Mouse (Mus musculus): ENCODE data around the gene Psmb9. TPM values are rescaled to one million over a fixed set of nuclear protein-coding genes. Genes with fewer than 3 reads are reported as not detected.
A peak's percentile ranks its signal among the peaks of the same experiment; 100 is the strongest.

Gene Psmb9
- total RNA-seq, 2 experiments from 2014 or later: 2.1 to 3.6 TPM

DNA sequence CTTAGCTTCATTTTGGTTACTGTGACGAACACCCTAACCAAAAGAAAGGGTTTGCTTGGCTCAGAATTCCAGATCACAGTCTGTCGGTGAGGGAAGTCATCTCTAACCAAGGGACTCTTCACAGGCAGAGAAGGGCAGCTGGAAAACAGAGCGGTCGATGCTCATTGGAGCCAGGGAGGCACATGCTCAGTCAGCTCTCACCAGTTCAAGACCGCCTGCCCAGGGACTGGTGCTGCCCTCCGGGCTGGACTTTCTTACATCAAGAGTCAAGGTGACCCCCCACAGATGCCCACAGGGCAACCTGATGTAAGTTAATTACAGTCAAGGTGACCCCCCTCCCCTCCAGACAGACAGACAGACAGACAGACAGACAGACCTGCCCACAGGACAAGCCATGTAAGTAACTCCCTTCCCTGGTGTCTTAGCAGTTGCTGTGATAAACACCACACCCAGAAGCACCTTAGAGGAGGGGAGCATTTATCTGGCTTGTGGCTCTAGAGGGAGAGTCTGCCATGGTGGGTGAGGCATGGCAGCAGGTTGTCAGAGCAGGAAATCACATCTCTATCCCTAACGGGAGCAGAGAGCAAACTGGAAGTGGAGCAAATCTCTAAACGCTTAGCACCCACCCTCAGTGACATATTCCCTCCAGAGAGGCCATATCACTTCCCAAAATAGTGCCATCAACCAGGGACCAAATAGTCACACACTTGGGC is 29.8 kb upstream of the Psmb9 start:
- no peak overlapping the region for H3K27ac ChIP-seq
- DNase-seq (ENCODE audit: low spot score in 2 of 2): no peak
- TF ChIP-seq CTCF (conservative IDR thresholded peaks at IDR 0.05): no peak
- H3K4me3 ChIP-seq: no peak overlapping the region

DNA sequence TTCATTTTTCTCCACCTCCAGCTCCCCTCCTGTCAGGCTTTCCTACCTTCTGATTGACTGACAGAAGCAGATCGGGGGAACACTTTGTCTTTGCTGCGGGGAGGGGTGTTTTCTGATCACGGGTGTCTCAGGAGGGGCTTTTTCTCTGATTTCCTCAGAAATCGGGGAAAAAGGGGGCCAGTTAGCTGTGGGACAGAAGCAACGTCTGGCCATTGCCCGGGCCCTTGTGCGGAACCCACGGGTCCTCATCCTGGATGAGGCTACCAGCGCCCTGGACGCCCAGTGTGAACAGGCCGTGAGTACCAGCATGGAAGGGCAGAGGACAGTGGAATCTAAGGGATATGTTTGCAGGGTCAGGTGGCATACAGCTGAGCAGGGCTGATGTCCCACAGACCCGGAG is 27.6 kb upstream of the Psmb9 start:
- TF ChIP-seq CTCF (conservative IDR thresholded peaks at IDR 0.05): no peak
- H3K4me3 ChIP-seq: no peak overlapping the region
- no peak for DNase-seq (ENCODE audit: low spot score in 2 of 2)
- no peak overlapping the region for H3K27ac ChIP-seq

DNA sequence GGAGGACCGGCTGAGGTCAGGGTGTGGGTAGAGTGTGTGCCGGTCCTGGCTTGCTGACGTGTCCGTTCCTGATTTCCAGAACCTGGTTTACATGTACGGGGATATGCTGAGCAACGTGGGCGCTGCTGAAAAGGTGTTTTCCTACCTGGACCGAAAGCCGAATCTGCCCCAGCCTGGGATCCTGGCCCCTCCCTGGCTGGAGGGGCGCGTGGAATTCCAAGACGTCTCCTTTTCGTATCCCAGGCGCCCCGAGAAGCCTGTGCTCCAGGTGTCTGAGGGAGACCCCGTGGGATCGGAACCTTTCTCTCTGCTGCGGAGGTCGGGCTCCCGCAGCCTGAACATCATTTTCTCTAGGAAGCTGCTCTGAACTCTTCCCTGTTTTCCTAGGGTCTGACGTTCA is 26.4 kb upstream of the Psmb9 start:
- H3K4me3 ChIP-seq: no peak overlapping the region
- H3K27ac ChIP-seq: no peak overlapping the region
- no peak for TF ChIP-seq CTCF (conservative IDR thresholded peaks at IDR 0.05)
- DNase-seq (ENCODE audit: low spot score in 2 of 2): no peak

DNA sequence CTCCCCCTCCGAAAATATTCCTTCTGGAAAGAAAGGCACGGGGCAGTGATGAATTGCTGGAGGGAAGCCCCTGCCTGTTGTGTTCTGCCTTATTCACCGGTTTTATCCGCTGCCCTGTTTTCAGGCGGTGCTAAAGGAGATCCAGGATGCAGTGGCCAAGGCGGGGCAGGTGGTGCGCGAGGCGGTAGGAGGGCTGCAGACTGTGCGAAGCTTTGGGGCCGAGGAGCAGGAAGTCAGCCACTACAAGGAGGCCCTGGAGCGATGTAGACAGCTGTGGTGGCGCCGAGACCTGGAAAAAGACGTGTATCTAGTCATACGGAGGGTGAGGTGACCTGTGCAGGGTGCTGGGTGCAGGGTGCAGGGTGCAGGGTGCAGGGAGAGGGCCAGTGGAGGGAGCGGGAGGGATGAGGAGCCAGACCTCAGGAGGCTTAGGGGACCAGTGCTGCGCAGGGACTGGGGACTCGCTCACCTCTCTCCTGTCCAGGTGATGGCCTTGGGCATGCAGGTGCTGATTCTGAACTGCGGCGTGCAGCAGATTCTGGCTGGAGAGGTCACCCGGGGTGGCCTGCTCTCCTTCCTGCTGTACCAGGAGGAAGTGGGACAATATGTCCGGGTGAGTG is 24.3 kb upstream of the Psmb9 start:
- DNase-seq (ENCODE audit: low spot score in 2 of 2): no peak
- no peak overlapping the region for H3K27ac ChIP-seq
- no peak overlapping the region for H3K4me3 ChIP-seq
- TF ChIP-seq CTCF (conservative IDR thresholded peaks at IDR 0.05): no peak

DNA sequence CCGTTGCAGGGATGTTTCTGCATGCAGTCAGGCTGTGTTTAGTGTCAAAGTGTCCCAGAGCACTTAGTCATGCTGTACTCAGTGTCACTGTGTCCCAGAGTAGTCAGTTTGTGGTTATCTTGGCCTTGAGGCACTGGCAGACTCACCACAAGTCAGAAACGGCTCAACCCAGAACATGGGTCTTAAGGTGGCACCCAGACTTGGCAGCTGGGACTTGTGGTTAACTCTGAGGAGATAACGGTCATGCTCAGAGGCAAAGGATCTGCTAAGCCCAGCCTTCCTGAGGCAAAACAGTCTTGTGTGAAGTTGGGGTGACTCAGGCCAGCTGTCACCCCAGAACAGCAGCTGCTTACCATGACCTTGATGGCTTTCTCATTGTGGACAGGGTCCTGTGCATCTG is 23.0 kb upstream of the Psmb9 start:
- no peak overlapping the region for H3K4me3 ChIP-seq
- TF ChIP-seq CTCF (conservative IDR thresholded peaks at IDR 0.05): no peak
- H3K27ac ChIP-seq: no peak overlapping the region
- no peak for DNase-seq (ENCODE audit: low spot score in 2 of 2)

DNA sequence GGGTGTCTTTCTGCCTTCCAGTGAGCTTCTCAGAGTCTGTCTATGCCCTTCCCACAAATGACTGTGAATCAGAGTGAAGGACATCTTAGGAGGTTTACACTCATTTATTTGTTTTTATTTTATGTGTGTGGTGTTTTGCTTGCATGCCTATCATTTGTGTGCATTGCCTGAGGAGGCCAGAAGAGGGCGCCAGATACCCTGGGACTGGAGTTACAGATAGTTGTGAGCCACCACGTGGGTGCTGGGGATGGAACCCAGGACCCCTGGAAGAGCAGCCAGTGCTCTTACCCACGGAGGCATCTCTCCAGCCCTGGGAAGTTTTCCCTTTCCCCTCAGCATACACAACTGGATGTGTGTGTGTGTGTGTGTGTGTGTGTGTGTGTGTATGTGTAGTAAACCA is 22.1 kb upstream of the Psmb9 start:
- H3K27ac ChIP-seq: no peak overlapping the region
- TF ChIP-seq CTCF (conservative IDR thresholded peaks at IDR 0.05): peak; percentile 62
- H3K4me3 ChIP-seq: no peak overlapping the region
- DNase-seq (ENCODE audit: low spot score in 2 of 2): no peak

DNA sequence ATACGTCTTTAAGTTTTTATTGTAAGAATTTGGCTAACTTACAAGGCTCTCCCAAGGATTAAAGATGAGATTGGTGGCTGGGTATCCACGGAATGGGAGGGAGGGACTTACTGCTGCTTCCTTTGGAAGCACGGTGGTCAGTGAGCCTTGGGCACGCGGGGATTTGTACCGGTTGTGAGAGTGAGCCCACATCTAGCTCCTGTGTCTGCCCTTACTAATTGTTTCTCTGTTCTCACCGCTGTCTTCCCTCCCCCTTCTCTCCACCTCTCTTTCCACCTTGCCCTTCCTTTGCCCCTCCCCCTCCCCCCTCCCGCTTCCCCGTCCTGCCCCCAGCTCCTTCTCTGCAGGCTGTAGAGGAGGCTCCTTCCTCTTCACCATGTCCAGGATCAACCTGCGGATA is 20.9 kb upstream of the Psmb9 start:
- Histone ChIP-seq H3K27ac (no peak overlapping the region), H3K4me3 (no peak overlapping the region)
- no peak for DNase-seq (ENCODE audit: low spot score in 2 of 2)
- no peak for TF ChIP-seq CTCF (conservative IDR thresholded peaks at IDR 0.05)

DNA sequence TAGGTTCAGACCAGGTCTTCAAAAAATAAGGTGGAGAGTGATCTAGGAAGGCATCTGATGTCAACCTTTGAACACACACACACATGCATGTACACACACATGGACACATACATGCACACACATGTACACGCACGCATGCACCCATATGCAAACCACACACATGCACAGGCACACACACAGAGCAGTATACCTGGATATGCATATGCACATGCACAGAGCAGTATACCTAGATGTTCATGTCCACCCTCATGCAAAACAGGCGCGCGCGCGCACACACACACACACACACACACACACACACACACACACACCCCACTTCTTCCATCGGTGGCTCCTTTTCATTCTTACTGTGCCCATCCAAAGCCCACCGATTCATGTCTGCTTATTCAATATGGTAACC is 20.3 kb upstream of the Psmb9 start:
- no peak for TF ChIP-seq CTCF (conservative IDR thresholded peaks at IDR 0.05)
- no peak overlapping the region for H3K27ac ChIP-seq
- DNase-seq (ENCODE audit: low spot score in 2 of 2): no peak
- no peak overlapping the region for H3K4me3 ChIP-seq

DNA sequence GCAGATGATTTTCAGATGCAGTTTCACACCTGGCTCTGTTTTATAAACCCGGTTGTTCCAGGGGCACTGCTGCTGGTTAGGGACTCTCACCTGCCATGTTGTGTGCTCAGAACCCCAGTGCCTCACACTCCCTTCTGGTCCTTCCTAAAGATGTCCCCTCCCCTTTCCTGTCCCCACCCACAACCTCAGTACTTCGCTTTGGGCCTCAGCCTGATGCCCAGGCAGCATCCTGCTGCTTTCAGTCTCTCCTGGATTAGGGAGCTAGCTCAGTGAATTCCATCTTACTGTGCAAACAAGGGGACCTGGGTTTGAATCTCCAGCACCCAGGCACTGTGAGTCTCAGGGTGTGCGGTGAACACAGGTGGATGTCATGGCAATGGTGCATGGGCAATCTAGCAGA is 19.9 kb upstream of the Psmb9 start:
- Histone ChIP-seq H3K4me3 (no peak overlapping the region), H3K27ac (no peak overlapping the region)
- DNase-seq (ENCODE audit: low spot score in 2 of 2): no peak
- TF ChIP-seq CTCF (conservative IDR thresholded peaks at IDR 0.05): no peak

DNA sequence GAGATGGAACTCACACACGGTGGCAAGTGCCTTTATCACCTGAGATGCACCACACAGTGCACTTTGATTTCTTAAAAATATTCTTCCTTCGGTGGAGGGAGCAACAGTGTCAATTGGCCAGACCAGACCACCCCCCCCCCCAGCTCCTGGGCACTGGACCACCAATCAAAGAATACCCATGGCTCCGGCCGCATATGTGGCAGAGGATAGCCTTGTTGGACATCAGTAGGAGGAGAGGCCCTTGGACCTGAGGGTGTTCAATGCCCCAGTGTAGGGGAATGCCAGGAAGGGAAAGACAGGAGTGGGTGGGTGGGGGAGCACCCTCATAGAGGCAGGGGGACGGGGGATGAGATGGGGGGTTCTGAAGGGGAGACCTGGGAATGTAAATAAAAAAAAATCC is 19.2 kb upstream of the Psmb9 start:
- no peak overlapping the region for H3K27ac ChIP-seq
- TF ChIP-seq CTCF (conservative IDR thresholded peaks at IDR 0.05): no peak

DNA sequence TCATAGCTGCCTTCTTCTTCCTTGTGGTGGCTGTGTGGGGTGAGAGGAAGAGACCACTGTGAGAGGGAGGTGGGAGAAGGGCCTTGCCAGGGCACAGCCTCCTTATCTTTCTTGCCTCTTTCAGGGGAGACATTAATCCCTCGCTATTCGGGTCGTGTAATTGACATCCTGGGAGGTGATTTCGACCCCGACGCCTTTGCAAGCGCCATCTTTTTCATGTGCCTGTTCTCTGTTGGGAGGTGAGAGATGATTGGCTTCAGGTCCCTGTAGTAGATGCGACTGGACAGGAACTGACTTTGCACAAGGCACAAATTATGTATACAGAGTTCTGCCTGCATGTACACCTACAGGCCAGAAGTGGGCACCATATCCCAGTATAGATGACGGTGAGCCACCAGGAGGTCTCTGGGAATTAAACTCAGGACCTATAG is 18.2 kb upstream of the Psmb9 start:
- Histone ChIP-seq H3K4me3 (no peak overlapping the region), H3K27ac (peak overlapping the region; percentile 84)
- TF ChIP-seq CTCF (conservative IDR thresholded peaks at IDR 0.05): peak; percentile 80
- peak in 1 of 2 experiments; percentile 35 for DNase-seq (ENCODE audit: low spot score in 2 of 2)

More for the DNA sequence above, 19.2 kb upstream of the Psmb9 start:
- no peak overlapping the region for H3K4me3 ChIP-seq
- DNase-seq (ENCODE audit: low spot score in 2 of 2): no peak

DNA sequence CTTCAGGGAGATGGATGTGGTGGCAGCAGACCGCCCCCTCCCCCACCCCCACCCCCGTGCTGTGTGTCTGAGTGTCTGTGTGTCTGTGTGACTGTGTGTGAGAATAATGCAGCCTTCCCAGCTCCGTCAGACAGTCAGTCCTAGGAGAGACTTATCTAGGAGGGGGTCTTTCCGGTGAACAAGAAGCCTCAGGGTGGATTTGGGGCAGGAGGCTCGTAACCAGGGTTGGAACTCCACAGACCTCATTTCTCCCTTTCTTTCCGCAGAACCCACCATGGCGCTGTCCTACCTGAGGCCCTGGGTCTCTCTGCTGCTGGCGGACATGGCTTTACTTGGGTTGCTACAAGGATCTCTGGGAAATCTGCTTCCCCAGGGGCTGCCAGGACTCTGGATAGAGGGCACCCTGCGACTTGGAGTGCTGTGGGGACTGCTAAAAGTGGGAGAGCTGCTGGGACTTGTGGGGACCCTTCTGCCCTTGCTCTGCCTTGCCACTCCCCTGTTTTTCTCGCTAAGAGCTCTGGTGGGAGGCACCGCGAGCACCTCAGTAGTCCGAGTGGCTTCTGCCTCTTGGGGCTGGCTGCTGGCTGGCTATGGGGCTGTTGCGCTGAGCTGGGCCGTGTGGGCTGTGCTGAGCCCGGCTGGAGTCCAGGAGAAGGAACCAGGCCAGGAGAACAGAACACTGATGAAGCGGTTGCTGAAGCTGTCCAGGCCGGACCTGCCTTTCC is 17.6 kb upstream of the Psmb9 start:
- Histone ChIP-seq H3K4me3 (peak overlapping the region; percentile 68), H3K27ac (peak overlapping the region; percentile 84)
- TF ChIP-seq CTCF (conservative IDR thresholded peaks at IDR 0.05): no peak
- DNase-seq (ENCODE audit: low spot score in 2 of 2): peak in 1 of 2 experiments; percentile 7

DNA sequence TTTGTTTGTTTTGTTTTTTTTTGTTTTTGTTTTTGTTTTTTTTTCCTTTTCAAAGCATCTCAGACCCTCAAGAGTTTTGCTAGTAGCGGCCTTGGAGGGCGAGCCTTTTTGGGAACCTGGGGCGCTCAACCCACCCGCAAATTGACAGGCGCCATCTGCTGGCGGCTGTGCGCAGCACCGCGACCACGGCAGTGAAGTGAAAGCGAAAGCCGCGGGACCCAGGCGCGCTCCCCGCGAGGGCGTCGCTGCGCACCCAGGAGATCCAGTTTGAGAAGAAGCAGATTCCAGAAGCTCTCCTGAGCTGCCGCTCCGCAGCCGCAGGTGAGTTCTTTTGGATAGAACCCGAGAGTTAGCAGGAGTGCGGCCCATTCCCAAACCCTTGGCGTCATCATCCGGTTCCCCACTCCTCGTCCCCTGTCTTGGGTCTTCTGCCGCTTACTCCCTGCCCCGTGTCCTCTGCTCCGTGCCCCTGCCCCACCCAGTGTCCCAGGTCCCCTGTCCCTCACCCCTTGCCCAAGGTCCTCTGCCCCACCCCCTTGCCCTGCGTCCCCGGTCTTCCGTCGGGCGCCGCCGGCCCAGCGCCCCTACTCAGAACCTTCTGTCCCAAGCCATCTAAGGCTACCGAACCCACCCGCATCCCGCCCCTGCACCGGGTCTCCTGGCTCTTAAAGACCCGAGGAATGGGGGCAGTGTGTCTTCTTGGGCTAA is 16.9 kb upstream of the Psmb9 start:
- peak; percentile 96 for TF ChIP-seq CTCF (conservative IDR thresholded peaks at IDR 0.05)
- Histone ChIP-seq H3K27ac (peak overlapping the region; percentile 84), H3K4me3 (peak overlapping the region; percentile 68)

More for the DNA sequence above, 16.9 kb upstream of the Psmb9 start:
- DNase-seq (ENCODE audit: low spot score in 2 of 2): peak; percentile 74 to 86
